Mouse (Mus musculus): ENCODE results near the gene Gm8994.

DNA sequence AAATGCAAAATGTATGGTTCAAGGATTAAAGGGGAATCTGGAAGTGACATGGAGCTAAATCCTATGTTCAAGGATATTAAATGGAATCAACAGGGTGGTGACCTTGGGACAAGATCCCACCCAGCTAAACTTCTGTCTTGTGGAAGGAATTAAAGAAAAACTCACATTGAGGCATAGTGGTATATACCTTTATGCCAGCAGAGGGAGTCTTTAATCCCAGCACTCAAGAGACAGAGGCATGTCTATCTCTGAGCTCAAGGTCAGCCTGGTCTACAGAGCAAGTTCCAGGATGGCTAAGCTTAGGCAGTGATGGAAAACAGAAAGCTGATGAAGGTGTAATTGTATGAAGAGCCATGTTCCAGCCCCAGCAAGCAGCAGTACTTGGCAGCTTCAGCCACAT, 48.8 kb downstream of the Gm8994 start:
- TF ChIP-seq CTCF (IDR thresholded peaks at IDR 0.05; ENCODE audit: extremely low read depth, insufficient read depth, insufficient read length, insufficient replicate concordance), result no peak
- no peak for TF ChIP-seq POLR2A (IDR thresholded peaks at IDR 0.05; ENCODE audit: low read depth, low read length)

Data from spleen, adult 2 months (tissue).